Mouse (Mus musculus): ENCODE data around the gene Ifitm5.
A peak's percentile ranks its signal among the peaks of the same experiment; 100 is the strongest.

Gene Ifitm5

GRCm38 (mm10) chr7:140939669-140940171, 10.4 kb downstream of the Ifitm5 start:
- peak; percentile 77 for DNase-seq (ENCODE audit: low spot score)

- no peak for DNase-seq (ENCODE audit: low spot score)
Measured at GRCm38 (mm10) chr7:140938896-140939295, 11.2 kb downstream of the Ifitm5 start.

- peak; percentile 46 for DNase-seq (ENCODE audit: low spot score)
Measured at GRCm38 (mm10) chr7:140938436-140938835, 11.7 kb downstream of the Ifitm5 start.

GRCm38 (mm10) chr7:140927181-140927580, 22.9 kb downstream of the Ifitm5 start:
- no peak for DNase-seq (ENCODE audit: low spot score)

- no peak for DNase-seq (ENCODE audit: low spot score)
Measured at GRCm38 (mm10) chr7:140923070-140923775, 26.9 kb downstream of the Ifitm5 start.

- DNase-seq (ENCODE audit: low spot score): peak; percentile 53
Measured at GRCm38 (mm10) chr7:140922398-140923069, 27.6 kb downstream of the Ifitm5 start.

GRCm38 (mm10) chr7:140921225-140921975, 28.7 kb downstream of the Ifitm5 start:
- no peak for DNase-seq (ENCODE audit: low spot score)

- no peak for DNase-seq (ENCODE audit: low spot score)
Measured at GRCm38 (mm10) chr7:140920418-140921029, 29.6 kb downstream of the Ifitm5 start, which contains the start of gene Nlrp6. TSS of gene Nlrp6 (plus strand) at chr7:140920902.

- no peak for DNase-seq (ENCODE audit: low spot score)
Measured at GRCm38 (mm10) chr7:140919911-140920310, 30.2 kb downstream of the Ifitm5 start.

- no peak for DNase-seq (ENCODE audit: low spot score)
Measured at GRCm38 (mm10) chr7:140914031-140914690, 35.9 kb downstream of the Ifitm5 start.

GRCm38 (mm10) chr7:140912846-140913482, 37.1 kb downstream of the Ifitm5 start:
- no peak for DNase-seq (ENCODE audit: low spot score)

- DNase-seq (ENCODE audit: low spot score): no peak
Measured at GRCm38 (mm10) chr7:140912293-140912692, 37.8 kb downstream of the Ifitm5 start.

GRCm38 (mm10) chr7:140908634-140909107, 41.4 kb downstream of the Ifitm5 start:
- DNase-seq (ENCODE audit: low spot score): peak; percentile 93

- no peak for DNase-seq (ENCODE audit: low spot score)
Measured at GRCm38 (mm10) chr7:140908181-140908580, 41.9 kb downstream of the Ifitm5 start.

GRCm38 (mm10) chr7:140907697-140908096, 42.4 kb downstream of the Ifitm5 start:
- no peak for DNase-seq (ENCODE audit: low spot score)

GRCm38 (mm10) chr7:140907131-140907530, 43.0 kb downstream of the Ifitm5 start:
- DNase-seq (ENCODE audit: low spot score): no peak

- no peak for DNase-seq (ENCODE audit: low spot score)
Measured at GRCm38 (mm10) chr7:140905642-140906081, 44.4 kb downstream of the Ifitm5 start.

GRCm38 (mm10) chr7:140903212-140903611, 46.9 kb downstream of the Ifitm5 start:
- DNase-seq (ENCODE audit: low spot score): peak; percentile 89

- DNase-seq (ENCODE audit: low spot score): no peak
Measured at GRCm38 (mm10) chr7:140902036-140902875, 47.8 kb downstream of the Ifitm5 start.

GRCm38 (mm10) chr7:140900220-140900619, 49.9 kb downstream of the Ifitm5 start, which contains the start of gene Cox8b:
TSS of gene Cox8b (minus strand) at chr7:140900446.
- no peak for DNase-seq (ENCODE audit: low spot score)
